Comparison of ENCODE assay signal across 15 mouse cellular contexts in the genomic region with DNA sequence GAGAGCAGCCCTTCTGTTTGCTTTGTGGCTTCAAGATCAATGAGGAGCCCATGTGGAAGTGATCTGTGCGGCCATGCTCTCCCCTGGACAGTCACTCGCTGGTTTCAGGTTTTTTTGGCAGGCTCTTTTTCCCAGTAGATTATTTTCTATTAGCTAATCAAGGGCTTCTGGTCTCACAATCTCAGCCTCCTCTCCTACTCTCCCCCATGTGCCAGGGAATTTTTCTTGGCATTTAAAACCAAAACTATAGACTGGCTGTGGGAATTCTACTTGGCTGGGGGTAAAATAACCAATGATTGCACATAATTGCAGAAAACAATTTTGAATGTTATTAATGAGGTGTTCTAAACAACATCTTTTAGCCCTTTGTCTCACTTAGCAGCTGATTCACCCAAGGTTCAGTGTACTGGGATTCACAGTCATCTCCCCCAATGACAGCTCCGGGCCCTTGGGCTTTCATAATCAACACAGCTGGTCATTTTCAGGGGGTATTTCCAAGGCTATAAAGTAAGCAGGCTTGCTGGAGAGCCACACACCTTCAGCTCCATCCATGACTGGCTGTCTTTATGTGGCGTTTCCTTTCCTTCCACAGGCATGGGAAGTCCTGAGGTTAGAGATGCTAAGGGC. TPM values are rescaled to one million over a fixed set of nuclear protein-coding genes. Genes with fewer than 3 reads are reported as not detected.
"Had no signal": no experiment of that assay in that cellular context is flagged by ENCODE, and none has a peak within 500 bp of the region (broad histone marks: within the 10 kb centered on the region; RNA-seq: fewer than 3 reads in every experiment).

No protein-coding gene starts in this region.

- ATAC-seq: midbrain, embryonic 15.5 days had no signal

- H3K9me3 ChIP-seq: liver, embryonic 15.5 days had no signal

- H3K4me2 ChIP-seq: liver, embryonic 11.5 days; liver, embryonic 15.5 days; midbrain, embryonic 11.5 days; midbrain, embryonic 15.5 days; neural tube, embryonic 12.5 days had no signal

- DNase-seq: kidney, adult 11 months; kidney, adult 9 months; kidney, postnatal 36 days; left cerebral cortex, postnatal 4 days; thymus, postnatal 14 days had no signal

- H3K27me3 ChIP-seq: liver, embryonic 15.5 days; midbrain, embryonic 15.5 days; neural tube, embryonic 12.5 days had no signal

- H3K36me3 ChIP-seq: liver, embryonic 15.5 days; neural tube, embryonic 12.5 days had no signal

- H3K4me3 ChIP-seq: liver, embryonic 15.5 days; megakaryocyte, embryonic 14.5 days; midbrain, embryonic 15.5 days; neural tube, embryonic 12.5 days had no signal

- H3K9ac ChIP-seq: liver, embryonic 15.5 days; midbrain, embryonic 15.5 days; neural tube, embryonic 12.5 days had no signal

- H3K4me1 ChIP-seq: liver, embryonic 15.5 days; megakaryocyte, embryonic 14.5 days had no signal

- H3K27ac ChIP-seq: kidney, postnatal 0 days; liver, embryonic 15.5 days; macrophage; midbrain, embryonic 15.5 days; neural tube, embryonic 12.5 days; stomach, postnatal 0 days had no signal

RNA-seq across cellular contexts. Expression of gene Kif26b, which starts 44.6 kb away (rescaled TPM):
- total RNA-seq: monocyte, adult 5-6 weeks had no signal
- polyA plus RNA-seq: macrophage had no signal
